Mouse (Mus musculus) G1E (cell line): Measurements from ENCODE around the gene Gm27021. TPM values are rescaled to one million over a fixed set of nuclear protein-coding genes. Genes with fewer than 3 reads are reported as not detected.

ENCODE experiments used
- ATAC-seq: 2 replicates; pipeline ENCODE4 v1.8.0; 2016; ENCODE audit warnings: mild to moderate bottlenecking; ENCODE audit not compliant: insufficient number of reproducible peaks, poor library complexity, low FRiP score, severe bottlenecking; ENCODE audit errors: extremely low read depth
- DNase-seq: peaks from one replicate; pipeline ENCODE4 v3.0.0; 2012; ENCODE audit warnings: low spot score
- H3K27me3 ChIP-seq: 2 replicates; pipeline ENCODE4 v1.6.1; 2012; ENCODE audit warnings: mild to moderate bottlenecking, low read length, inconsistent platforms; ENCODE audit not compliant: insufficient read depth
- H3K36me3 ChIP-seq: replicated peaks from 2 replicates; pipeline ENCODE3; 2012; ENCODE audit warnings: mild to moderate bottlenecking, inconsistent platforms
- H3K4me1 ChIP-seq: 2 replicates; pipeline ENCODE4 v1.6.1; 2012; ENCODE audit warnings: low read depth, low read length, inconsistent platforms, mixed read lengths; ENCODE audit not compliant: insufficient read depth
- H3K4me3 ChIP-seq: 2 replicates; pipeline ENCODE4 v1.5.1; 2012; ENCODE audit warnings: low read depth, mild to moderate bottlenecking, inconsistent platforms, low read length, moderate library complexity, mixed read lengths
- H3K9me3 ChIP-seq: replicated peaks from 2 replicates; pipeline ENCODE4 v1.6.1; 2012; ENCODE audit warnings: inconsistent platforms
- CTCF ChIP-seq: IDR thresholded peaks from 2 replicates; pipeline ENCODE4 v1.5.1; 2012; ENCODE audit warnings: low read depth, low read length, inconsistent platforms, mixed read lengths
- GATA1 ChIP-seq: IDR thresholded peaks from 2 replicates; pipeline ENCODE4 v1.6.1; 2012; ENCODE audit warnings: borderline replicate concordance, low read length, inconsistent platforms, mixed read lengths
- GATA2 ChIP-seq: IDR thresholded peaks from 2 replicates; pipeline ENCODE4 v1.6.1; 2012; ENCODE audit warnings: low read depth, low read length, inconsistent platforms, borderline replicate concordance
- POLR2AphosphoS5 ChIP-seq: IDR thresholded peaks from 2 replicates; pipeline ENCODE4 v1.6.1; 2012; ENCODE audit warnings: low read depth, low read length, inconsistent platforms; ENCODE audit not compliant: insufficient replicate concordance
- TAL1 ChIP-seq: conservative IDR thresholded peaks from 2 replicates; pipeline ENCODE4 v1.6.1; 2012; ENCODE audit warnings: low read depth, low read length, inconsistent platforms, mixed read lengths
- polyA plus RNA-seq: library from polyadenylated mRNA; stranded (reverse); fragments of >175 nt; gene quantifications from 2 replicates; pipeline ENCODE4 v1.2.3, GENCODE M21; 2012
- total RNA-seq, 2 experiments: library from RNA; stranded (forward) in 1 of 2; stranded (reverse) in 1 of 2; fragments of 200-1000 nt in 1 of 2; fragments of >200 nt in 1 of 2; fragmentation: Nextera tagmentation in 1 of 2; gene quantifications; 2 replicates each; pipeline ENCODE4 v1.2.3; 2014 to 2017

Gm27021 gene
- total and polyA plus RNA-seq, 3 experiments = 0.77 TPM; not detected in 2

- no peak for ATAC-seq
- TF ChIP-seq GATA2 = no peak
- no peak for TF ChIP-seq TAL1
- no peak for TF ChIP-seq GATA1
- TF ChIP-seq POLR2AphosphoS5 = no peak
- TF ChIP-seq CTCF = no peak
- Histone ChIP-seq H3K4me3 (peak overlapping the region; percentile 10; the same call in 1 of the 2 replicates), H3K27me3 (no peaks in the 10 kb centered on the region), H3K4me1 (peaks cover 22% of the 10 kb centered on the region), H3K36me3 (peaks cover 99% of the 10 kb centered on the region), H3K9me3 (peaks cover 11% of the 10 kb centered on the region)
- DNase-seq = no peak
Observed at GRCm38 (mm10) chr8:120568164-120568798, 99.6 kb downstream of the Gm27021 start.

GRCm38 (mm10) chr8:120567731-120568130 is 100.1 kb downstream of the Gm27021 start:
- H3K4me1 ChIP-seq = peaks cover 27% of the 10 kb centered on the region
- H3K9me3 ChIP-seq = peaks cover 11% of the 10 kb centered on the region
- no peak overlapping the region; the same call in 1 of the 2 replicates for H3K4me3 ChIP-seq
- peaks cover 99% of the 10 kb centered on the region for H3K36me3 ChIP-seq
- H3K27me3 ChIP-seq = no peaks in the 10 kb centered on the region
- ATAC-seq (no peak), DNase-seq (no peak)
- TF ChIP-seq GATA1 (no peak), CTCF (no peak), POLR2AphosphoS5 (no peak), GATA2 (no peak), TAL1 (no peak)

GRCm38 (mm10) chr8:120566681-120567080 is 101.2 kb downstream of the Gm27021 start:
- H3K36me3 ChIP-seq = peaks cover 99% of the 10 kb centered on the region
- ATAC-seq = no peak
- H3K9me3 ChIP-seq = peaks cover 11% of the 10 kb centered on the region
- H3K4me3 ChIP-seq = no peak overlapping the region
- TF ChIP-seq POLR2AphosphoS5 (no peak), GATA2 (no peak), CTCF (no peak), GATA1 (no peak), TAL1 (no peak)
- no peaks in the 10 kb centered on the region; the same call in 1 of the 2 replicates for H3K27me3 ChIP-seq
- DNase-seq = no peak
- H3K4me1 ChIP-seq = peaks cover 32% of the 10 kb centered on the region

GRCm38 (mm10) chr8:120565151-120565711 is 102.6 kb downstream of the Gm27021 start:
- no peak overlapping the region for H3K4me3 ChIP-seq
- H3K9me3 ChIP-seq = peaks cover 11% of the 10 kb centered on the region
- peaks cover 41% of the 10 kb centered on the region for H3K4me1 ChIP-seq
- DNase-seq (no peak), ATAC-seq (no peak)
- no peaks in the 10 kb centered on the region; the same call in 1 of the 2 replicates for H3K27me3 ChIP-seq
- H3K36me3 ChIP-seq = peaks cover 99% of the 10 kb centered on the region
- TF ChIP-seq POLR2AphosphoS5 = no peak
- TF ChIP-seq TAL1 = no peak
- TF ChIP-seq CTCF = no peak
- no peak for TF ChIP-seq GATA2

- Histone ChIP-seq H3K9me3 (peaks cover 11% of the 10 kb centered on the region), H3K27me3 (no peaks in the 10 kb centered on the region; the same call in 1 of the 2 replicates), H3K4me3 (no peak overlapping the region), H3K4me1 (peaks cover 40% of the 10 kb centered on the region), H3K36me3 (peaks cover 99% of the 10 kb centered on the region)
- TF ChIP-seq GATA2 = no peak
- no peak for TF ChIP-seq GATA1
- no peak for TF ChIP-seq CTCF
- no peak for TF ChIP-seq POLR2AphosphoS5
- no peak for TF ChIP-seq TAL1
- peak; percentile 82 for ATAC-seq
- peak; percentile 86 for DNase-seq
Observed at GRCm38 (mm10) chr8:120563851-120564837, 103.7 kb downstream of the Gm27021 start.

GRCm38 (mm10) chr8:120563348-120563724 is 104.5 kb downstream of the Gm27021 start:
- no peak for DNase-seq
- Histone ChIP-seq H3K27me3 (no peaks in the 10 kb centered on the region; the same call in 1 of the 2 replicates), H3K36me3 (peaks cover 99% of the 10 kb centered on the region), H3K4me1 (peaks cover 46% of the 10 kb centered on the region), H3K4me3 (no peak overlapping the region), H3K9me3 (peaks cover 4% of the 10 kb centered on the region)
- no peak for TF ChIP-seq CTCF
- no peak for TF ChIP-seq POLR2AphosphoS5
- TF ChIP-seq GATA2 = no peak
- no peak for TF ChIP-seq TAL1
- no peak for TF ChIP-seq GATA1
- no peak for ATAC-seq
